Mouse (Mus musculus) gastrocnemius, adult 18-20 months (tissue): ENCODE data around the gene Kcnj2. TPM values are rescaled to one million over a fixed set of nuclear protein-coding genes. Genes with fewer than 3 reads are reported as not detected.

ENCODE experiments used
- DNase-seq: peaks from one replicate; pipeline ENCODE4 v3.0.0; 2021; ENCODE audit warnings: low spot score
- total RNA-seq, 2 experiments: library from RNA; stranded (reverse); gene quantifications; 2 replicates each; pipeline ENCODE4 v1.2.3; 2021

Kcnj2 gene
- total RNA-seq, 2 experiments from 2014 or later, result 22.1 to 60.6 TPM

GRCm38 (mm10) chr11:111088812-111089211, 22.8 kb downstream of the Kcnj2 start:
- no peak for DNase-seq

DNA sequence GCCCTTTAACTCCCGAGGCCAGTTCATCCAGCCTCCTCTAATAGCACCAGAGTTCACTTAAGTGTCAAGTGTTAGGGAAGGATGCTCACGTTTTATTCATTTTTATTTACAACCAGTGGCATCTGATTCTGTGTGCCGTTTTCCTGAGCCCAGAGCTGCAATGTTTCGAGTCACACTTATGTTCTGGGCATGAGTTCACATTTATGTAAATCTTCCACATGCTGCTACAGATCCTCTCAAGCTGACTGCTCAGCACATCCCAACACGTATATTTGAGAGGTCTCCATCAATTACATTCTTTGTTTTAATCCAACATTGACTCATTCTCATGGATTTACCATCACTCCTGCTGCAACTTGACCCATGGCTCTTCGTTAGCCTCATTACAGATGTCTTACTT, 25.2 kb downstream of the Kcnj2 start:
- DNase-seq, result no peak

DNA sequence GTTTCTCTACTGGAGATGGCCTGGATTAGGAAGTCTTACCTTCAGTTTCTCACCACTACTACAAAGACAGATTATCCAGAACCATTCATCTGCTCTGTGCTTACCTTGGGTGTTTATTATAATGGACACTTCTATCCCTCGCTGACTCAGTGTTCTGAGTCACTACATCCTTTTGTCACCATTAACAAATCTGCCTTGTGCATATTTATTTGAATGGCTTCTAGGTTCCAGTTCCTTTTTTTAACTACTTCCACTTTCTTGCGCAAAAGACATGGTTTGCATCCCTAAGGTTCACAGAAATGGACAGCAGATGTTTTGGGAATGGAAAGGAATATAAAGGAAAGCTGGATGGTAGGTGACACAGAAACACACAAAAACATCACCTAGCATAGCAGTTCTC, 27.0 kb downstream of the Kcnj2 start:
- no peak for DNase-seq

GRCm38 (mm10) chr11:111096612-111097011, 30.6 kb downstream of the Kcnj2 start:
- no peak for DNase-seq

DNA sequence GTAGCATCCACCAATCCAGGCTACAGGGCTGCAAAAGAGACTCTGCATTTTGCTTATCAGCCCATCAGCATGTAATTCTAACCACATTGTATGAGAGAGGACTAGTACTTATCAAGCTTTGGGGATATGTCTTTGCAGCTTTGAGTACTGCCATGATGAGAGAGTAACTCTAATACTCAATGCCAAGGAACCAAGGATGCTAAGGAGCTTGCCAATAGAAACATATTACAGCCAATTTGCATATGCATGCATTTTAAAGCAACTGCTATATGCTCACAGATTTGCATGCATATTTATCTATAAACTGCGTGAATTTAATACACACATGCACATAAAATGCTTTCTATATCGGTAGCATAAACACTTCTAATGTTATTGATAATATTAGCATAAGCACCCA, 34.2 kb downstream of the Kcnj2 start:
- no peak for DNase-seq

GRCm38 (mm10) chr11:111100651-111101050, 34.7 kb downstream of the Kcnj2 start:
- DNase-seq, result no peak

- no peak for DNase-seq
Observed at GRCm38 (mm10) chr11:111101620-111102176, 35.7 kb downstream of the Kcnj2 start.

DNA sequence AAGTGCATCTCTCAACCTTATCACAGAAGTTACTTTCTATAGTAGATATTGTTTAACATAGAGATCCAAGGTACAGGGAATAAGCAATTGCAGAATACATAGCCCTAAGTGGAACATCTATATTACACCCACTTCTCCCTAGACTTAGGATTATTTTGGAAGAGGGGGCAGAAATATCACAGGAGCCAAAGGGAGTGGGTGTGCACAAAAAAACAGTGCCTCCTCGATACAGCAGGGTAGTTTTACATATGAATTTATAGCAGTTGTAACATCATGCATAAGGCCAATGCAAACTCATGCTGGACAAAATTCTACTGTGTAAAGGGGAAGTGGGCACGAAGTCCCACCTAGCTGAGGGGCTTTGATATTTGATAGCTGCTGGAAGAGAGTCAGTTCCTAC, 38.5 kb downstream of the Kcnj2 start:
- DNase-seq, result no peak

DNA sequence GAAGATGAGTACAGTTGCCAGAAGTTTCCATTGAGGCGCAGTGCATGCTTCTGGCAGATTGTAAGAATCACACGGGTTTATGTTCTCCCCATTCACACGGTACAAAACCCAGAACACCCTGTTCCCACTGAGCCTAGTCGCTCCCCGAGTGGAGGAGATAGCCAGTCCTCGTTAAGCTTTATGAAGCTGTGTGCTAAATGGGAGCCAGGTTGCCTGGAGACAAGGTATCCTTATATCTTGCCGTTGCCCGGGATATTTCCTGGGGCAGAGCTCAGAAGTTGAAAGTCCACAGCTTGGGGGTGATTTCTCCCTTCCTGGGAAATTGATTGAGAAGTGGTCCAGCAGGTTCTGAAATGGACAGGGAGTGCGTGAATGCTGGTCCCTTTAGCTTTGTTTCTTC, 42.2 kb downstream of the Kcnj2 start:
- DNase-seq, result no peak

DNA sequence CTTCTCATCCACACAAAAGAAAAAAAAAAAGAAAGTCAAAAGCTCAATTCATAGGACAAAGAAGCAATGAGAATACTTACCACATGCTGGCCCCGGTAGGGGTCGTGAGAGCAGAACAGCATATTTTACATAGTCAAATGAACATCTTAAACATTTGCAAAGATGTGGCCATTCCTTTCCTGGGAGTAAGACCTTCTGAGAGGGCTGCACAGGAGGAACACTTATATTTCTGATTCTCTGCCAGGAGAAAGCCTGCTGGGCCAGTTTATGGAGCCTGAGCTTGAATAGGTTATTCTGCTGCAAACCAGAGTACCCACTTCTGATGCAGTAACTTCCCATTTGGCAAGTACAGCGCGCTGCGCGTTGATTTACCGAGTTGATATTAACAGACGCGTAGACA, 55.5 kb downstream of the Kcnj2 start:
- DNase-seq, result no peak

DNA sequence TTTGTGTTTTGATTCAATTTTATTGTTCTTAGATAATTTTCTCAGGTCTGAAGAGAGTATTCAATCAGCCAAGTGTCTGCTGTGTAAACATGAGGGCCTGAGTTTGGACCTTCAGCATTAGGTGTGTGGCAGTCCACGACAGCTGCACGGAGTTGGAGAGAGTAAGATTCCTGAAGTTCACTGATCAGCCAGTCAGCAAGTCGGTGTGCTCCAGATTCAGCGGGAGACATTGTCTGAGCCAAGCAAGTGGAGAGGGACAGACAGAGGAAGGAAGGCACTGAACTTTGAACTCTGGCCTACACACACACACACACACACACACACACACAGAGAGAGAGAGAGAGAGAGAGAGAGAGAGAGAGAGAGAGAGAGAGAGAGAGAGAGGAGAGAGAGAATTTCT, 57.4 kb downstream of the Kcnj2 start:
- no peak for DNase-seq

- no peak for DNase-seq
Observed at GRCm38 (mm10) chr11:111125963-111126362, 60.0 kb downstream of the Kcnj2 start.

Other genes starting within 250 kb of the Kcnj2 start
- gene Kcnj16, start 98.1 kb upstream of the Kcnj2 start, total RNA-seq, result under 1 TPM in 1 of 2 experiments, not detected in 1; 0.46 TPM